Mouse (Mus musculus) spleen, adult 12 weeks (tissue): ENCODE data around the gene Tmem95.

ENCODE experiments used
- DNase-seq: peaks from one replicate; pipeline ENCODE4 v3.0.0; 2022; ENCODE audit warnings: low spot score

Gene Tmem95

GRCm38 (mm10) chr11:69846198-69846680, 31.6 kb downstream of the Tmem95 start, which contains the start of gene Plscr3:
Plscr3 (plus strand) TSS chr11:69846376.
- DNase-seq: peak; percentile 90

GRCm38 (mm10) chr11:69838714-69839104, 39.1 kb downstream of the Tmem95 start:
- DNase-seq: no peak

GRCm38 (mm10) chr11:69837952-69838713, 39.7 kb downstream of the Tmem95 start, which contains the start of gene Tmem256:
Tmem256 (plus strand) TSS chr11:69838514.
- DNase-seq: peak; percentile 90

- no peak for DNase-seq
Measured at GRCm38 (mm10) chr11:69837604-69837951, 40.2 kb downstream of the Tmem95 start, which contains the start of gene Nlgn2. Nlgn2 (minus strand) TSS chr11:69837784.

GRCm38 (mm10) chr11:69836703-69837576, 40.9 kb downstream of the Tmem95 start:
- DNase-seq: no peak

GRCm38 (mm10) chr11:69835966-69836335, 41.9 kb downstream of the Tmem95 start:
- no peak for DNase-seq

- no peak for DNase-seq
Measured at GRCm38 (mm10) chr11:69835326-69835965, 42.4 kb downstream of the Tmem95 start.

- DNase-seq: peak; percentile 46
Measured at GRCm38 (mm10) chr11:69834001-69834549, 43.7 kb downstream of the Tmem95 start.

- DNase-seq: no peak
Measured at GRCm38 (mm10) chr11:69833554-69833953, 44.3 kb downstream of the Tmem95 start.

- DNase-seq: no peak
Measured at GRCm38 (mm10) chr11:69828832-69829231, 49.0 kb downstream of the Tmem95 start.
